Mouse (Mus musculus): ENCODE measurements around the gene Tmem255b. TPM values are rescaled to one million over a fixed set of nuclear protein-coding genes. Genes with fewer than 3 reads are reported as not detected.

The Tmem255b gene
- polyA plus RNA-seq, 1 experiment from 2014 or later, result 0.27 TPM

- Histone ChIP-seq H3K27ac (no peak overlapping the region), H3K9me3 (no peaks in the 10 kb centered on the region), H3K9ac (no peak overlapping the region), H3K4me2 (no peak overlapping the region), H3K27me3 (no peaks in the 10 kb centered on the region; the same call in 1 of the 2 replicates), H3K4me1 (no peaks in the 10 kb centered on the region), H3K4me3 (replicated peaks) (no peak overlapping the region), H3K36me3 (replicated peaks) (no peaks in the 10 kb centered on the region)
- no peak for ATAC-seq (ENCODE audit: low FRiP score)
- 88% methylated on average over 3 of the region's 3 CpGs for WGBS
These were observed 66.2 kb downstream of the Tmem255b start for GRCm38 (mm10) chr8:13501221-13501620.

GRCm38 (mm10) chr8:13503936-13504606 lies 69.1 kb downstream of the Tmem255b start:
- no peak overlapping the region for H3K4me3 ChIP-seq (replicated peaks)
- no peak overlapping the region for H3K4me2 ChIP-seq
- no peak overlapping the region for H3K9ac ChIP-seq
- H3K27ac ChIP-seq, result no peak overlapping the region
- WGBS, result 90% methylated on average over 8 of the region's 8 CpGs
- no peaks in the 10 kb centered on the region for H3K9me3 ChIP-seq
- peaks cover 5% of the 10 kb centered on the region; the same call in 1 of the 2 replicates for H3K27me3 ChIP-seq
- no peak for ATAC-seq (ENCODE audit: low FRiP score)
- H3K36me3 ChIP-seq (replicated peaks), result no peaks in the 10 kb centered on the region
- H3K4me1 ChIP-seq, result no peaks in the 10 kb centered on the region

GRCm38 (mm10) chr8:13504894-13505674 lies 70.1 kb downstream of the Tmem255b start:
- H3K4me1 ChIP-seq, result no peaks in the 10 kb centered on the region
- no peak overlapping the region for H3K27ac ChIP-seq
- ATAC-seq (ENCODE audit: low FRiP score), result no peak
- H3K4me3 ChIP-seq (replicated peaks), result no peak overlapping the region
- H3K9ac ChIP-seq, result no peak overlapping the region
- H3K36me3 ChIP-seq (replicated peaks), result no peaks in the 10 kb centered on the region
- H3K4me2 ChIP-seq, result no peak overlapping the region
- peaks cover 5% of the 10 kb centered on the region; the same call in 1 of the 2 replicates for H3K27me3 ChIP-seq
- no peaks in the 10 kb centered on the region for H3K9me3 ChIP-seq

- Histone ChIP-seq H3K4me3 (replicated peaks) (no peak overlapping the region), H3K4me2 (no peak overlapping the region), H3K4me1 (no peaks in the 10 kb centered on the region), H3K9ac (no peak overlapping the region), H3K36me3 (replicated peaks) (no peaks in the 10 kb centered on the region), H3K27me3 (peaks cover 5% of the 10 kb centered on the region; the same call in 1 of the 2 replicates), H3K27ac (no peak overlapping the region), H3K9me3 (no peaks in the 10 kb centered on the region)
- no peak for ATAC-seq (ENCODE audit: low FRiP score)
- 60% methylated on average over 4 of the region's 4 CpGs for WGBS
These were observed 71.9 kb downstream of the Tmem255b start for GRCm38 (mm10) chr8:13506849-13507248.

- no peak for ATAC-seq (ENCODE audit: low FRiP score)
- 92% methylated on average over 3 of the region's 3 CpGs for WGBS
- H3K4me1 ChIP-seq, result no peaks in the 10 kb centered on the region
These were observed 72.4 kb downstream of the Tmem255b start for GRCm38 (mm10) chr8:13507284-13507937.

GRCm38 (mm10) chr8:13512016-13512415 lies 77.0 kb downstream of the Tmem255b start:
- H3K27me3 ChIP-seq, result 0 out of 2 replicates have a peak, but pooled peaks cover under 1% of the 10 kb centered on the region
- H3K36me3 ChIP-seq (replicated peaks), result no peaks in the 10 kb centered on the region
- H3K9ac ChIP-seq, result no peak overlapping the region
- H3K9me3 ChIP-seq, result no peaks in the 10 kb centered on the region
- H3K4me2 ChIP-seq, result no peak overlapping the region
- no peak overlapping the region for H3K27ac ChIP-seq
- 72% methylated on average over 5 of the region's 5 CpGs for WGBS
- H3K4me3 ChIP-seq (replicated peaks), result no peak overlapping the region
- ATAC-seq (ENCODE audit: low FRiP score), result no peak
- no peaks in the 10 kb centered on the region for H3K4me1 ChIP-seq

More at GRCm38 (mm10) chr8:13507284-13507937, 72.4 kb downstream of the Tmem255b start:
- no peak overlapping the region for H3K4me3 ChIP-seq (replicated peaks)
- peaks cover 5% of the 10 kb centered on the region; the same call in 1 of the 2 replicates for H3K27me3 ChIP-seq
- H3K36me3 ChIP-seq (replicated peaks), result no peaks in the 10 kb centered on the region
- H3K27ac ChIP-seq, result no peak overlapping the region
- no peak overlapping the region for H3K4me2 ChIP-seq
- H3K9ac ChIP-seq, result no peak overlapping the region
- H3K9me3 ChIP-seq, result no peaks in the 10 kb centered on the region

- Histone ChIP-seq H3K4me3 (replicated peaks) (no peak overlapping the region), H3K27ac (no peak overlapping the region), H3K4me2 (no peak overlapping the region), H3K27me3 (no peaks in the 10 kb centered on the region), H3K36me3 (replicated peaks) (no peaks in the 10 kb centered on the region), H3K4me1 (no peaks in the 10 kb centered on the region), H3K9me3 (no peaks in the 10 kb centered on the region), H3K9ac (no peak overlapping the region)
- no peak for ATAC-seq (ENCODE audit: low FRiP score)
- 80% methylated on average over 6 of the region's 6 CpGs for WGBS
These were observed 77.7 kb downstream of the Tmem255b start for GRCm38 (mm10) chr8:13512677-13513076.

- H3K4me2 ChIP-seq, result no peak overlapping the region
- H3K36me3 ChIP-seq (replicated peaks), result no peaks in the 10 kb centered on the region
- no peak overlapping the region for H3K4me3 ChIP-seq (replicated peaks)
- no peak for ATAC-seq (ENCODE audit: low FRiP score)
- H3K27ac ChIP-seq, result no peak overlapping the region
- no peaks in the 10 kb centered on the region for H3K9me3 ChIP-seq
- no peak overlapping the region for H3K9ac ChIP-seq
- no peaks in the 10 kb centered on the region for H3K27me3 ChIP-seq
- WGBS, result 80% methylated on average over 5 of the region's 5 CpGs
- H3K4me1 ChIP-seq, result no peaks in the 10 kb centered on the region
These were observed 78.8 kb downstream of the Tmem255b start for GRCm38 (mm10) chr8:13513556-13514370.

- Histone ChIP-seq H3K4me3 (replicated peaks) (no peak overlapping the region), H3K9me3 (no peaks in the 10 kb centered on the region), H3K9ac (no peak overlapping the region), H3K4me2 (no peak overlapping the region), H3K27me3 (no peaks in the 10 kb centered on the region), H3K36me3 (replicated peaks) (no peaks in the 10 kb centered on the region), H3K27ac (no peak overlapping the region), H3K4me1 (no peaks in the 10 kb centered on the region)
- WGBS, result 84% methylated on average over 7 of the region's 7 CpGs
- ATAC-seq (ENCODE audit: low FRiP score), result no peak
These were observed 81.0 kb downstream of the Tmem255b start for GRCm38 (mm10) chr8:13516011-13516442.

- no peak for ATAC-seq (ENCODE audit: low FRiP score)
- Histone ChIP-seq H3K27ac (no peak overlapping the region), H3K27me3 (no peaks in the 10 kb centered on the region), H3K36me3 (replicated peaks) (no peaks in the 10 kb centered on the region), H3K4me1 (no peaks in the 10 kb centered on the region), H3K4me3 (replicated peaks) (no peak overlapping the region), H3K9me3 (no peaks in the 10 kb centered on the region), H3K9ac (no peak overlapping the region), H3K4me2 (no peak overlapping the region)
- WGBS, result 90% methylated on average over 5 of the region's 5 CpGs
These were observed 81.7 kb downstream of the Tmem255b start for GRCm38 (mm10) chr8:13516728-13517127.

GRCm38 (mm10) chr8:13517284-13517781 lies 82.3 kb downstream of the Tmem255b start:
- Histone ChIP-seq H3K4me3 (replicated peaks) (no peak overlapping the region), H3K27ac (no peak overlapping the region), H3K4me2 (no peak overlapping the region), H3K9me3 (no peaks in the 10 kb centered on the region), H3K27me3 (no peaks in the 10 kb centered on the region), H3K4me1 (no peaks in the 10 kb centered on the region), H3K36me3 (replicated peaks) (no peaks in the 10 kb centered on the region), H3K9ac (no peak overlapping the region)
- no peak for ATAC-seq (ENCODE audit: low FRiP score)
- 91% methylated on average over 6 of the region's 6 CpGs for WGBS
